Mouse (Mus musculus) bone marrow, adult 2 months (tissue): ENCODE data around the gene Podxl2. TPM values are rescaled to one million over a fixed set of nuclear protein-coding genes. Genes with fewer than 3 reads are reported as not detected.

Source experiments
- H3K27ac ChIP-seq: fragments of 200-500 bp; 2 replicates; pipeline ENCODE4 v1.5.1; 2012; ENCODE audit warnings: low read depth, mild to moderate bottlenecking, control low read depth, inconsistent platforms, low read length; ENCODE audit not compliant: control insufficient read depth, poor library complexity, insufficient read depth
- H3K4me1 ChIP-seq: fragments of 200-500 bp; 2 replicates; pipeline ENCODE4 v1.6.1; 2011; ENCODE audit warnings: low read length; ENCODE audit not compliant: control insufficient read depth, insufficient read depth
- H3K4me3 ChIP-seq: fragments of 200-500 bp; replicated peaks from 2 replicates; pipeline ENCODE3; 2011; ENCODE audit warnings: mild to moderate bottlenecking, low read depth, low read length, control low read depth; ENCODE audit not compliant: control insufficient read depth
- CTCF ChIP-seq: fragments of 200-500 bp; IDR thresholded peaks from 2 replicates; pipeline ENCODE4 v1.5.1; 2011; ENCODE audit warnings: low read length, control low read depth; ENCODE audit not compliant: control insufficient read depth, insufficient read depth
- POLR2A ChIP-seq: fragments of 200-500 bp; IDR thresholded peaks from 2 replicates; pipeline ENCODE4 v1.6.1; 2011; ENCODE audit warnings: low read depth, mild to moderate bottlenecking, control low read depth, low read length, borderline replicate concordance; ENCODE audit not compliant: control insufficient read depth
- WGBS: fragments of 180-500 bp; shearing (Covaris S2); methylation state at CpG from one replicate; pipeline ENCODE4 v1.1.7; 2018; 5-methylcytosine and 5-hydroxymethylcytosine counted together
- polyA plus RNA-seq: library from polyadenylated mRNA; stranded (reverse); fragments of >200 nt; gene quantifications from 2 replicates; pipeline ENCODE4 v1.2.4, GENCODE M21; 2011; ENCODE audit warnings: low replicate concordance; ENCODE audit not compliant: missing spikeins, insufficient read depth, insufficient read length

The Podxl2 gene
- polyA plus RNA-seq, 1 experiment, result 2.5 TPM

DNA sequence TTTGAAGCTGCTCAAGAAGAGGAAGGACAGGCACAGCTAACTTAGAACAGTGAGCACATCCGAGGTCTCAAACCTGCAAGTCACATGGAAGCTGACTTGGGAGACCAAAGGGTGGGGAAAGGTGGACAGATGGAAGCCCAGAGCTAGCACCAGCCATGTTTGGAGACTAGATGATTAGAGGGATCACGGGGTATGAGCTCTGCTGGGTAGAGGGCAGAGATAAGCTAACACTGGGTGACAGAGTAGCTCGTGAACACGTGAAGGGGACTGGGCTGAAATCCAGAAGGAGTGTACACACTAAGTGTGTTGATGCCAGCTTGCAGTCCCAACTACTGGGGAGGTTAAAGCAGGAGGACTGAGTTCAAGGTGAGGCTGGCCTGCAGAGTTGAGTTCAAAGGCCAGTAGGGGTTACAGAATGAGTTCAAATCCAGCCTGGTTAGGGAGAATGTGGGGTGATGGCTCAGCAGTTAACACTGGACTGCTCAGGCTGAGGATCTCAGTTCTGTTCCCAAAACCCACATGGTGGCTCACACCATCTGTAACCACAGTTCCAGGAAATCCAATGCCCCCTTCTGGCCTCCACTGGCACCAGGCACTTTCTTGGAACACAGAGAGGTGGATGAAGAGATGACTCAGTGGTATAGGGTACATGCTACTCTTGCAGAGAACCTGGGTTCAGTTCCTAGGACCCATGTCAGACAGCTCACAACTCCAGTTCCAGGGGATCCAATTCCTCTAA, 70.7 kb downstream of the Podxl2 start:
- TF ChIP-seq POLR2A (no peak), CTCF (no peak)

DNA sequence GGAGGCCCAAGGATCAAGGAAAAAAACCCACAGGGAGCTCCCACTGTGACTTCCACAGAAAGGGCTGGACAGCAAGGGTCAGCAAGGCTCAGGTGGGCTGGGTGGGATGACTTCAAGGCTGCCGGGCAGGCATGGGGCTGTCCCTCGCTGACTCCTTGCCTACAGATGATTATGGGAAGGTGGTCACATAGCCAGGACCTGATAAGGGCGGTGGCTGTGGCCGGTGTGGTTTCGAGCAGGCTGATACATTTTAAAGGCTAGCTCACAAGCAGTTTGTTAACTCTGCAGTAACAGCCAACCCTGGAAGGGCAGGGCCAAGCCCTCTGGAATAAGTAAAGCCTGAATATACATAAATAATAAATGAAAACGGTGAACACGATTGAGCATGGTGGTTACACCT, 71.8 kb downstream of the Podxl2 start:
- WGBS, result 50% methylated on average over 7 of the region's 7 CpGs
- Histone ChIP-seq H3K4me1 (peaks cover 5% of the 10 kb centered on the region; the same call in 1 of the 2 replicates), H3K27ac (peak overlapping the region; percentile 65)

More for the DNA sequence above, 70.7 kb downstream of the Podxl2 start:
- WGBS, result 48% methylated on average over 4 of the region's 4 CpGs
- Histone ChIP-seq H3K27ac (peak overlapping the region; percentile 7), H3K4me1 (peaks cover 5% of the 10 kb centered on the region; the same call in 1 of the 2 replicates), H3K4me3 (no peak overlapping the region)

DNA sequence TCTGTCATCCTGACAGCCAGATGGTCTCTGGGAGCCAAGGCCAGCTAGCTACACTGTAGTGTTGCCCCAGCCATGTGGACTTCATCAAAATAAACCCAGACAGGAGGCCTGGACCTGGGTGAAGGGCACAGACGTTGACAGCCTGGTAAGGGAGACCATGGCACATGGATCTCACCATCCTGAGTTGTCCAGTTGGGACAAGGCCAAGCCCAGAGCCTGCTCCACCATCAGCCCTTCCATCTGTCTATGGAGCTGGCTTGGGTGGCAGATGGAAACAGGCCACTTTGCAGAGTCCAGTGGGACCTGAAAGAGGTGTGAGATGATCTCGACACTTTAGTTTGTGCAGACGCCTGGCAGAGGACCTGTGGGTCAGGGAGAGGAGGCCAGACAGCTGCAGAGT, 74.1 kb downstream of the Podxl2 start:
- Histone ChIP-seq H3K4me3 (no peak overlapping the region), H3K27ac (no peak overlapping the region), H3K4me1 (peaks cover 5% of the 10 kb centered on the region; the same call in 1 of the 2 replicates)
- 52% methylated on average over 3 of the region's 3 CpGs for WGBS
- TF ChIP-seq CTCF (no peak), POLR2A (no peak)

More for the DNA sequence above, 71.8 kb downstream of the Podxl2 start:
- TF ChIP-seq POLR2A (no peak), CTCF (no peak)
- no peak overlapping the region for H3K4me3 ChIP-seq

DNA sequence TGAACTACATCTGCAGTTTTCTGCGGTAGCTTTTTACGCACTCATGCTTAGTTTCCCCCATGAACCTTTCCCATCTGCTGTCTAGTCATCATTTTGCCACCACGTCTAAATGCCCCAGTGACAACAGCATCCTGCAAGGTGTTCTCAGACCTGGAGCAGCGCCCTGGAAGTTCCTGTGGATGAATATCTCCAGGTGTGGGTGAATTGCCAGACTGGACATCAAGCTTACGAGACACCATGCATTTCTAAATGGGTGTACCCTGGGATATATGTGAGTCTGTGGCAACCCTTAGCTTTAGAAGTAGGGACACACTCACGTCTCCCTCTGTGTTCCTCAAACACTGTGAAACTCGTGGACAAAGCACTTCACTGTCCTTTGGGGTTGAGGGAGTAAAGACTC, 74.7 kb downstream of the Podxl2 start:
- 74% methylated on average over 7 of the region's 7 CpGs for WGBS
- TF ChIP-seq CTCF (no peak), POLR2A (no peak)
- Histone ChIP-seq H3K4me3 (no peak overlapping the region), H3K27ac (no peak overlapping the region), H3K4me1 (peaks cover 5% of the 10 kb centered on the region; the same call in 1 of the 2 replicates)

DNA sequence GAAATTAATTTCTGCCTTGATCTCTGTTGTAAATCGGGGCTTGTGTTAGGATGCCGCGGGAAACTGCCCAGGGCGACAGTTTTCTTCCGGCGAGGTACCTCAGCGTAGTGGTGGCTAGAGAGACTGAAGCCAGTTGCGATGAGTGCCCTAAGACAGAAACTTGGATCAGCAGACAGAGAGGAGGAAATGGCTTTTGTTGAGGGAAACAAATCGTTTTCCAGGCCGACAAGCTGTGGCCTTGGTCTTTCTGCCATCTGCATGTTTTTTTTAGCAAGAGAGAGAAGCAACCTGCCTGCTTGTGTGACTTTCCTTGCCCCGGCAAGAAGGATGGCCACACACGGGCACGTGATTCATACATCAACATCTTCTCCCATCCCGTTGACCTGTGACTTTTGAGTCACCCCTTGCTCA, 80.3 kb downstream of the Podxl2 start:
- no peak overlapping the region for H3K27ac ChIP-seq
- no peak overlapping the region for H3K4me3 ChIP-seq
- no peaks in the 10 kb centered on the region for H3K4me1 ChIP-seq
- TF ChIP-seq CTCF (no peak), POLR2A (no peak)
- WGBS, result 77% methylated on average over 14 of the region's 14 CpGs

DNA sequence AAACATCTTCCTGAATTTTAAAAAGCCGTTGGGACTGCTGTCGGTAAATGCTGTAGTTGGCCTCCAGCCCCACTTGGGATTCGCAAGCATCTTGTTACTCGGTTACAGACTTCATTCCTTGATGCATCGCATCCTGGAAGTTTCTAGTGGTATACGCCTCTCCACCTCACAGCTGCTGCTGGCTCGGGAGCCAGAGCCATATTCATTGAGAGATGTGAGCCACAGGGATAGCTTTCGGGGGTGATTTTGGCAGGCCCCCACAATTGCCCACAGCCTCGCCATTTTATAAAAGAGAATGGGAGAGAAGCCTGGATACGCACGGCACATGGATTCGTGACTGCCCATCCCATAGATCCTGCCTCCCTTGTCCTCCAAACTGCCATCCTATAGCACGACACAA, 81.0 kb downstream of the Podxl2 start:
- no peak overlapping the region for H3K27ac ChIP-seq
- TF ChIP-seq POLR2A (no peak), CTCF (no peak)
- 96% methylated on average over 13 of the region's 13 CpGs for WGBS
- H3K4me1 ChIP-seq, result no peaks in the 10 kb centered on the region
- no peak overlapping the region for H3K4me3 ChIP-seq

DNA sequence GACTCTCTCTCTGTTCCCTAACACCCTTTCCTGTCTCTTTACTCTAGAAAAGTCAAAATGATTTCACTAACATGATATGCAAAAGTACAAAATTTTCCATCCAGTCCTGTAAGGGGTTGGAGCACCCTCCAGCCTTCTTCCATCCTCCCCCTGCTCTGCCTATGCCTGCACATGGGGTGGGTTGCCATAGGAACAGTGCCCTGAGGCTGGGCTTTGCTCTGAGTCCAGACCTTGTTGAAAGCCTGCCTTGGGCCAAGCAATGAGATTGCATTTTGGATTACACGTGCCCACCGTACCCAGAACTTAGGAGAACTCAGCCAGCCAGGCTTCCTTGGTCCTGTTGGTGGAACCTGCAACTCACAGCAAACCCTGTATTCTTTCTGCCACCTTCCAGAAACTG, 81.6 kb downstream of the Podxl2 start:
- TF ChIP-seq CTCF (no peak), POLR2A (no peak)
- 44% methylated on average over 2 of the region's 2 CpGs for WGBS
- no peak overlapping the region for H3K27ac ChIP-seq
- no peak overlapping the region for H3K4me3 ChIP-seq
- no peaks in the 10 kb centered on the region for H3K4me1 ChIP-seq

Other genes starting within 250 kb of the Podxl2 start
- gene Kbtbd12, start 237.1 kb downstream of the Podxl2 start, polyA plus RNA-seq, result 2.1 and 2.7 TPM in 2 replicates
- 55.1 and 57.9 TPM in 2 replicates for gene Mgll, start 150.6 kb downstream of the Podxl2 start, polyA plus RNA-seq
- 92.2 and 165 TPM in 2 replicates for gene Abtb1, start 33.1 kb downstream of the Podxl2 start, polyA plus RNA-seq
- gene Mcm2, start 23.7 kb upstream of the Podxl2 start, polyA plus RNA-seq, result 78.2 and 120 TPM in 2 replicates
- 45.8 and 74.0 TPM in 2 replicates for gene Tpra1, start 27.2 kb upstream of the Podxl2 start, polyA plus RNA-seq